Mouse (Mus musculus) Patski (cell line): ENCODE measurements around the gene Inpp5a. TPM values are rescaled to one million over a fixed set of nuclear protein-coding genes. Genes with fewer than 3 reads are reported as not detected.
A peak's percentile ranks its signal among the peaks of the same experiment; 100 is the strongest.

Source experiments
- ATAC-seq: fragments of 100-300 bp; one replicate; pipeline ENCODE4 v1.8.0; 2021
- CTCF ChIA-PET: fragments of 350-600 bp; sonication (Branson Sonifier 250); formaldehyde crosslinking; loops from one replicate; lab custom pipeline; 2022; ENCODE audit warnings: inconsistent platforms; lab: Charles Lee
- POLR2A ChIA-PET: fragments of 350-600 bp; sonication (Branson Sonifier 250); formaldehyde crosslinking; loops from one replicate; lab custom pipeline; 2022; ENCODE audit warnings: antibody characterized with exemption, inconsistent platforms; lab: Charles Lee
- DNase-seq: peaks from one replicate; pipeline ENCODE4 v3.0.0-alpha.2; 2011; ENCODE audit warnings: low read depth, low spot score
- H3K27me3 ChIP-seq: fragments of 371-371 bp; one replicate; pipeline ENCODE4 v1.5.1; 2021
- CTCF ChIP-seq: fragments of 100-300 bp; IDR thresholded peaks from one replicate; pipeline ENCODE4 v1.5.1; 2021
- in situ Hi-C: fragments of 300-500 bp; cut with MboI; formaldehyde crosslinking; loops from 3 replicates; pipeline ENCODE4 v1.11.1; 2018; ENCODE audit warnings: low pct_unique_long_range_greater_than_20kb, mixed read lengths
- polyA plus RNA-seq: library from polyadenylated mRNA; unstranded; gene quantifications from one replicate; pipeline ENCODE4 v1.2.3, GENCODE M21; 2021

The Inpp5a gene
- polyA plus RNA-seq, 1 experiment from 2014 or later = 25.5 TPM

- DNase-seq (no peak), ATAC-seq (no peak)
- peak; percentile 95 for TF ChIP-seq CTCF
- in situ Hi-C loops = no loop called here
- POLR2A ChIA-PET = no interaction called here
- no peaks in the 10 kb centered on the region for H3K27me3 ChIP-seq
- CTCF ChIA-PET = interaction anchor here (0.6 to 2.1 kb wide), 22 partner anchors 9 to 365 kb away, joined by 3 to 24 read pairs (median 3); partner anchors contain the start of gene Nkx6-2
Measured at GRCm38 (mm10) chr7:139484206-139484955, 95.5 kb downstream of the Inpp5a start.

GRCm38 (mm10) chr7:139489721-139490211 lies 100.9 kb downstream of the Inpp5a start:
- DNase-seq = no peak
- CTCF ChIA-PET = interaction anchor here (0.7 to 2.0 kb wide), 7 partner anchors 11 to 126 kb away, joined by 3 to 6 read pairs (median 3); no protein-coding TSS in a partner anchor
- in situ Hi-C loops = loop anchor here (5.0 kb wide), 1 partner anchor 93 kb away; the partner anchor contains the start of gene Nkx6-2
- POLR2A ChIA-PET = no interaction called here
- no peaks in the 10 kb centered on the region for H3K27me3 ChIP-seq
- peak; percentile 54 for TF ChIP-seq CTCF
- ATAC-seq = no peak

GRCm38 (mm10) chr7:139492351-139492750 lies 103.4 kb downstream of the Inpp5a start:
- TF ChIP-seq CTCF = no peak

GRCm38 (mm10) chr7:139492946-139493345 lies 104.0 kb downstream of the Inpp5a start:
- CTCF ChIA-PET = interaction anchor here (0.6 to 2.3 kb wide), 6 partner anchors 15 to 97 kb away, joined by 3 to 13 read pairs (median 4); no protein-coding TSS in a partner anchor
- POLR2A ChIA-PET = no interaction called here
- TF ChIP-seq CTCF = peak; percentile 79
- DNase-seq = no peak
- in situ Hi-C loops = loop anchor here (5.0 kb wide), 1 partner anchor 89 kb away; the partner anchor contains the start of gene Nkx6-2
- peak; percentile 65 for ATAC-seq
- no peaks in the 10 kb centered on the region for H3K27me3 ChIP-seq

More at GRCm38 (mm10) chr7:139492351-139492750, 103.4 kb downstream of the Inpp5a start:
- ChIA-PET CTCF (interaction anchor here (0.9 to 2.3 kb wide), 5 partner anchors 14 to 98 kb away, joined by 3 to 13 read pairs (median 3); no protein-coding TSS in a partner anchor), POLR2A (no interaction called here)
- no peak for ATAC-seq
- in situ Hi-C loops = loop anchor here (5.0 kb wide), 1 partner anchor 90 kb away; the partner anchor contains the start of gene Nkx6-2
- no peaks in the 10 kb centered on the region for H3K27me3 ChIP-seq
- no peak for DNase-seq

GRCm38 (mm10) chr7:139495791-139496190 lies 106.9 kb downstream of the Inpp5a start:
- ATAC-seq (no peak), DNase-seq (no peak)
- no peaks in the 10 kb centered on the region for H3K27me3 ChIP-seq
- ChIA-PET POLR2A (interaction anchor here (1.0 kb wide), 1 partner anchor 61 kb away, joined by 3 read pairs; no protein-coding TSS in a partner anchor), CTCF (interaction anchor here (2.0 kb wide), 1 partner anchor 12 kb away, joined by 6 read pairs; no protein-coding TSS in a partner anchor)
- no peak for TF ChIP-seq CTCF
- in situ Hi-C loops = no loop called here

DNA sequence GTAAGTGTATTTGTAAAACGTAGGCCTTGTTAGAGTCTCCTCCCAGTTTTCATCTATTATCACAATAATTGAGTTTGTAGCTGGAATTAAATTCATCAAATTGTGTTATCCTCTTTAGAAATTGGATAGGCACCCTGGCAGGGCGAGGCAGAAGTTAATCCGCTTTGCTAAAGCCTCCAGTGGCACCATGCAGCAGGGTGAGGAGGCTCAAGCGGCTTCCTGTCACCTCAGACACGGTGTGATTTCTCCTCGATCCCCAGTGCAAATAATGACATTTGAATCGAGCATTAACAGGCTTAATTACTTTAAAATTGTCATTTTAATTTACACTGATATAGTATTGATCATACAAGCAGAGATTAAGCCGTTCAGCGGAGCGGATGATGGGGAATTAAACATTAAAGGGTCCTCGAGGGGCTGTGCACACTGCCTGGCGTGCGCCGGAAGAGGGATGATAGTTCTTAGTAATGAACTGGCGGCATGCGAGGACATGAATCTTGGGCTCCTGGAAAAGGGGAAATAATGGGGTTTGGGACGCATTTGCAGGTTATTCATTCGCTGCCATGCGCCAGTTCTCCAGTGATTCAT lies 109.2 kb downstream of the Inpp5a start:
- H3K27me3 ChIP-seq = no peaks in the 10 kb centered on the region
- ChIA-PET POLR2A (no interaction called here), CTCF (no interaction called here)
- DNase-seq = no peak
- TF ChIP-seq CTCF = no peak
- in situ Hi-C loops = no loop called here
- no peak for ATAC-seq

GRCm38 (mm10) chr7:139504064-139504463 lies 115.2 kb downstream of the Inpp5a start:
- no peak for TF ChIP-seq CTCF
- POLR2A ChIA-PET = no interaction called here
- no peak for DNase-seq
- CTCF ChIA-PET = interaction anchor here (1.0 kb wide), 1 partner anchor 14 kb away, joined by 3 read pairs; no protein-coding TSS in a partner anchor
- no peaks in the 10 kb centered on the region for H3K27me3 ChIP-seq
- ATAC-seq = no peak
- in situ Hi-C loops = no loop called here

DNA sequence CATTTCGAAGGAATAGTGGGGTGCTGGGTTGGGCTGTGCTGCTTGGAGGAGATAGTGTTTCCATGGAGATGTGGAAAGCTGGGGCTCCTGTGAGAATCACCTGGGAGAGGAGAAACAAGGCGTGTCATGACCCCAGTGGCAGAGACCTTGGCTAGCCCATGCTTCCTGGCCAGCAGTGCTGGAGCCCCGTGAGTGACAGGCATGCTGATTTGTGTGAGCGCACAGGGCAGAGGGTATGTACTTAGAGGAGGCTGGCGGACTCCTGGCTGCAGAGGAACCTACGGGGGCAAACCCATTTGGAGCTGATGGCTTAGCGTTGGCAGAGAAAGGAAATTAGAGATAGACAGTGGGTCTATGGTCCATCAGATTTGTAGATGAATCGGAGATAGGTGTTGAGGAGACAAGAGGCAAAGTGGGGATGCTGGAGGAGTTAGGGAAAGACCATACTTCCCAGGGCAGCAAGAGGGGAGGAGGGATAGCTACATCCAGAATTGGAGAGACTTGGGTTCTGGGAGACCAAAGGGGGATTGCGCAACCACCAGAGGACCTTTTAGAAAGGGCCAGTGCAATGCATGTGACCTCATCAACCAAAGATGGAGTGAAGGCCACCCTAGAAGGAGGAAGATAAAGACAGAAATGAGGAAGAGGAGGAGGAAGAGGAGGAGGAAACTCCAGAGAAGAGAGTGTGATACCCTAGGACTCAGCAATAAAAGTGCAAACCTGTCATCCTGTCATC lies 117.9 kb downstream of the Inpp5a start:
- ATAC-seq = no peak
- no peaks in the 10 kb centered on the region for H3K27me3 ChIP-seq
- ChIA-PET CTCF (no interaction called here), POLR2A (interaction anchor here (0.5 kb wide), 1 partner anchor 29 kb away, joined by 3 read pairs; no protein-coding TSS in a partner anchor)
- in situ Hi-C loops = no loop called here
- TF ChIP-seq CTCF = no peak
- DNase-seq = no peak

GRCm38 (mm10) chr7:139508938-139509337 lies 120.0 kb downstream of the Inpp5a start:
- CTCF ChIA-PET = no interaction called here
- POLR2A ChIA-PET = no interaction called here
- DNase-seq (no peak), ATAC-seq (no peak)
- in situ Hi-C loops = no loop called here
- H3K27me3 ChIP-seq = no peaks in the 10 kb centered on the region
- no peak for TF ChIP-seq CTCF
